ENCODE assay signal across 8 mouse cellular contexts in genomic region chr15:85231443-85232255, GRCm38 (mm10). TPM values are rescaled to one million over a fixed set of nuclear protein-coding genes. Genes with fewer than 3 reads are reported as not detected.
DNase-seq lines count a peak whose midpoint lies in the region; ATAC-seq and TF ChIP-seq lines count a peak whose summit lies in the region.

No protein-coding gene starts in this region.

- peak; percentile 55 for ATAC-seq in erythroblast, adult 5-6 weeks (replicated peaks; ENCODE audit: low FRiP score, poor library complexity, severe bottlenecking)
- ATAC-seq in intestine, embryonic 14.5 days (replicated peaks; ENCODE audit: low FRiP score, low TSS enrichment, low read depth): peak; percentile 24; the same call in 1 of the 2 replicates
- ATAC-seq in liver, embryonic 14.5 days (ENCODE audit: insufficient read depth): no peak

- no peaks in the 10 kb centered on the region for H3K27me3 ChIP-seq in intestine, embryonic 14.5 days (replicated peaks; ENCODE audit: control insufficient read depth, insufficient read depth, low read length)
- no peaks in the 10 kb centered on the region for H3K27me3 ChIP-seq in liver, embryonic 14.5 days (ENCODE audit: control insufficient read depth, insufficient read depth, low read length)

- DNase-seq in left cerebral cortex, postnatal 14 days (ENCODE audit: low spot score in 2 of 2): peak; percentile 33 to 55
- no peak for DNase-seq in left cerebral cortex, adult 11 months (ENCODE audit: low spot score)
- peak; percentile 35 to 84 for DNase-seq in adrenal gland, adult (ENCODE audit: inconsistent age in 2 of 2, low spot score in 1 of 2)
- DNase-seq in intestine, embryonic 14.5 days (ENCODE audit: low spot score): peak; percentile 92
- no peak for DNase-seq in liver, embryonic 14.5 days (ENCODE audit: low read depth in 3 of 3, low spot score in 3 of 3)
- DNase-seq in retina, postnatal 1 day: peak; percentile 61
- DNase-seq in urinary bladder, postnatal 25 days (ENCODE audit: low spot score): peak; percentile 73

- no peak overlapping the region for H3K4me3 ChIP-seq in intestine, embryonic 14.5 days (ENCODE audit: low read depth, low read length)
- no peak overlapping the region for H3K4me3 ChIP-seq in liver, embryonic 14.5 days (ENCODE audit: insufficient read depth in 1 of 2, low read depth in 2 of 2, low read length in 2 of 2)

- intact Hi-C loops in left cerebral cortex, postnatal 14 days (cut with DNase I): loop anchor here (1.0 kb wide), 1 partner anchor 80 kb away; no protein-coding TSS in a partner anchor

- no peak overlapping the region for H3K9ac ChIP-seq in intestine, embryonic 14.5 days (ENCODE audit: low read length)
- H3K9ac ChIP-seq in liver, embryonic 14.5 days (replicated peaks): no peak overlapping the region

- TF ChIP-seq EP300 in liver, embryonic 14.5 days (IDR thresholded peaks at IDR 0.05; ENCODE audit: low read depth): no peak

- no peak overlapping the region for H3K4me2 ChIP-seq in intestine, embryonic 14.5 days (ENCODE audit: low read length)
- no peak overlapping the region for H3K4me2 ChIP-seq in liver, embryonic 14.5 days (ENCODE audit: low read depth)

- peak; percentile 95 for TF ChIP-seq CTCF in liver, embryonic 14.5 days (IDR thresholded peaks at IDR 0.05; ENCODE audit: low read depth)

- H3K27ac ChIP-seq in intestine, embryonic 14.5 days (ENCODE audit: low read depth): no peak overlapping the region
- H3K27ac ChIP-seq in liver, embryonic 14.5 days: no peak overlapping the region

- peaks cover 85% of the 10 kb centered on the region for H3K36me3 ChIP-seq in intestine, embryonic 14.5 days (ENCODE audit: control insufficient read depth, insufficient read depth, low read length)
- no peaks in the 10 kb centered on the region for H3K36me3 ChIP-seq in liver, embryonic 14.5 days (replicated peaks; ENCODE audit: control insufficient read depth, insufficient read depth, low read depth)

- no peaks in the 10 kb centered on the region for H3K4me1 ChIP-seq in intestine, embryonic 14.5 days (replicated peaks; ENCODE audit: control insufficient read depth, insufficient read depth, low read length)
- H3K4me1 ChIP-seq in liver, embryonic 14.5 days (replicated peaks; ENCODE audit: control insufficient read depth in 2 of 2, insufficient read depth in 2 of 2, low read length in 1 of 2): peaks cover 0 to 8% of the 10 kb centered on the region in 2 experiments; a peak in 1 of 4 replicates

- WGBS in intestine, embryonic 14.5 days: 73% methylated on average over 13 of the region's 13 CpGs
- 61% methylated on average over 13 of the region's 13 CpGs for WGBS in liver, embryonic 14.5 days (ENCODE audit: insufficient replicate concordance)

- no peaks in the 10 kb centered on the region for H3K9me3 ChIP-seq in intestine, embryonic 14.5 days (ENCODE audit: control insufficient read depth, low read length)
- no peaks in the 10 kb centered on the region for H3K9me3 ChIP-seq in liver, embryonic 14.5 days (ENCODE audit: control insufficient read depth, low read length)

RNA-seq across cellular contexts. Expression of gene Fbln1, which starts 25.9 kb away (rescaled TPM):
- total RNA-seq in left cerebral cortex, postnatal 14 days (2021): 10 to 100 TPM in 1 of 2 experiments, 1 to 10 TPM in 1; 10.0 to 11.1 TPM
- total RNA-seq in erythroblast, adult 5-6 weeks (2015; ENCODE audit: low replicate concordance): not detected in 2 replicates
- total RNA-seq in erythroblast, adult 5-6 weeks (2017; ENCODE audit: low replicate concordance): not detected in 2 replicates
- polyA plus RNA-seq in intestine, embryonic 14.5 days (2014; fragmentation: Nextera tagmentation; extraction: Ambion mirVana): 236 and 255 TPM in 2 replicates
- polyA plus RNA-seq in liver, embryonic 14.5 days (2012; rRNA removed): 5.2 and 5.4 TPM in 2 replicates
- polyA plus RNA-seq in liver, embryonic 14.5 days (2014; fragmentation: Nextera tagmentation; extraction: Ambion mirVana): 4.9 and 6.0 TPM in 2 replicates

Comparison
In these comparisons a context has a peak if more than half of its experiments do, and no peak if none do; other contexts are left out.
1. DNase-seq: peak in left cerebral cortex, postnatal 14 days (2 of 2), adrenal gland, adult (2 of 2), intestine, embryonic 14.5 days (single experiment), retina, postnatal 1 day (single experiment) and urinary bladder, postnatal 25 days (single experiment); none in left cerebral cortex, adult 11 months (single experiment) and liver, embryonic 14.5 days (0 of 3).
2. RNA of gene Fbln1, which starts 25.9 kb away (total RNA-seq): 10.0 to 11.1 TPM in left cerebral cortex, postnatal 14 days; not detected in erythroblast, adult 5-6 weeks; every median in the first group is over 10 times any median in the second.